Mouse (Mus musculus): Measurements from ENCODE around the gene Ndufb4.
"Not testable (repeated sequence)": the region's sequence is repeated elsewhere in the genome, so short reads cannot be mapped to it uniquely, and the experiment has no call there.

Gene Ndufb4

GRCm38 (mm10) chr16:37653731-37654657 is at the start of gene Ndufb4:
Ndufb4 (minus strand) TSS chr16:37654453.
- peak; percentile 99 for DNase-seq (ENCODE audit: inconsistent ontology term)

DNA sequence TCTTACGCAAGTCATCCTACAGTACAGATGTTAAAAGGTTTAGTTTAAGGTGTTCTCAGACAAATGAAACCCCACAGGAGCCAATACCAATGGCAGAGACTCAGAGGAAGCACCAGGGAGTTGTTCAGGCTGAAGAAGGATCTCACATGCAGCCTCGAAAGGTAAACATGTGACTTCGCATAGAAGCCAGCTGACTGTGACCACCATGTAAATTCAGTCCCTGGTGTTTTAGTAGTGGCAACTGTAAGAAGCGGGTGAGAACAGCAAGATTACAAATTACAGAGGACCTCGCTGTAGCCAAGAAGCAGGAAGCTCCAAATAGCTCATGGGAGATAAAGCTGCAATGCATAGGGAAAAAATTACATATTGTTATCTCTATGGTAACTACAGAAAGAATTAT is 49.6 kb upstream of the Ndufb4 start:
- no peak for DNase-seq (ENCODE audit: inconsistent ontology term)

DNA sequence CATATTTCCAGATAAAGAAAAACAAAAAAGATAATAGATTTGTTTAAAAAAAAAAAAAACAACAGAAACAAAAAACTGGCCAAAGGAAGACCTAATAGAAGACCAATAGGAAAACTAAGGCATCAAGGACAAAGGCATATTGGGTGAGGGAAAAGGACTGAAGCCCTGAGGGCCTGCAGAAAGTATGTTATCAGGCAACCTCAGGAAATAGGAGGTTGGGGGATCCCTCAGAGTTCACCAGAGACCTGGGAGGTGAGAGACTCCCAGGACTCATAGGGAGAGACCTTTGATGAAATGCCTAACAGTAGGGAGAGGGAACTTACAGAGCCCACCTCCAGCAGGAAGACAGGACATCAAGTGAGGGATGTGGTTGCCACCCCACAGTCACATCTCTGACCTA is 45.8 kb upstream of the Ndufb4 start:
- not testable (repeated sequence) for DNase-seq (ENCODE audit: inconsistent ontology term)

DNA sequence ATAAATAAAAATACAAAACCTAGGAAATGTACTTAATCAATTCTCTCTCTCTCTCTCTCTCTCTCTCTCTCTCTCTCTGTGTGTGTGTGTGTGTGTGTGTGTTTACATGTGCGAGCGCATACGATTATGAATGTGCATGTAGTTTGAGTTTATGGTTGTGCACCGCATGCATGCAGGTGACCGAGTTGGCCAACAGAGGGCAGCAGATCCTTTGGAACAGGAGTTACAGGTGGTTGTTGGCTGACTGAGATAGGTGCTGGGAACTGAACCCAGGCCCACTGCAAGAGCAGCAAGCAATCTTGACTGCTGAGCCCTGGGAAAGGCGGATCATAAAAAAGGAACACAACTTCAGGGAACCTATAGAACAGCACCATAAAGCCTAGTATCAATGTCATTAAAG is 44.5 kb upstream of the Ndufb4 start:
- DNase-seq (ENCODE audit: inconsistent ontology term): no peak

GRCm38 (mm10) chr16:37697271-37697670 is 43.0 kb upstream of the Ndufb4 start:
- DNase-seq (ENCODE audit: inconsistent ontology term): no peak

DNA sequence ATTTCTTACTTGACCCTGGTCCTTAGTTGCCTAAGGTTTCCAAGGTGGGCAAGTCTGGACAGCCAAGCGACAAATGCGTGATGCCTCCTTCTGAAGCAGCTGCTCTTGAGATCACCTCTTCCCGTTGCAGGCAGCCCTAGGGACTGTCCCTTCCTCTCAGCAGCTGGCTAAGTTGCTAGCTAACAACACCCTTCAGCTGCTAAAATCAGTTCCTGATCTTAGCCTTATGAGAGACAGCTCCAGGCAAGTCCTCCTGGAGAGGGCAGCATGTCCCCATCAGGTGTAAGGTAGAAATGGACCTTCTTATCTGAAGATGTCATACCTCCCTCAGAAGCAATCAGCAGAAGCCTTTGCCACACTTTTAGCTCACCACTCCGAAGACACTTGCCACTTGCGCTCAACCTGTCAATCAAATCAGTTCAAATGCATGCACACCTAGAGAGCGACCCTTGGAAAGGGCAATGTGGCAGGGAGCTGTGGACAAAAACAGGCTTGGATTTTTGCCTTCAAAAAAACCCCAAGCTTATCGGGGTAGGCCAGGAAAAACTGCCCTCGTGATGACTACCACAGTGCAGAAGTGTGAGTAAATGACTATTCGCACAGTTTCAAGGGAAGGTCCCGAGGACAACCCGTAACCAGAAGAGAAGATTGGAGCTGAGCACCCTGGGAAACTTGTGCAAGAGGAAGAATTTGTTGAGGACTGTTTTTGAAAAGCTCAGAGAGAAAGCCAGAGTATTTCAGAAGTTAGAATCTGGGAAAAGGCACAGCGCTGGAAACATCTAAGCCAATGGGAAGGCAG is 36.9 kb upstream of the Ndufb4 start:
- no peak for DNase-seq (ENCODE audit: inconsistent ontology term)

- DNase-seq (ENCODE audit: inconsistent ontology term): no peak
Observed at GRCm38 (mm10) chr16:37690465-37690864, 36.2 kb upstream of the Ndufb4 start.

GRCm38 (mm10) chr16:37689934-37690333 is 35.7 kb upstream of the Ndufb4 start:
- no peak for DNase-seq (ENCODE audit: inconsistent ontology term)

GRCm38 (mm10) chr16:37689251-37689926 is 35.1 kb upstream of the Ndufb4 start:
- no peak for DNase-seq (ENCODE audit: inconsistent ontology term)

DNA sequence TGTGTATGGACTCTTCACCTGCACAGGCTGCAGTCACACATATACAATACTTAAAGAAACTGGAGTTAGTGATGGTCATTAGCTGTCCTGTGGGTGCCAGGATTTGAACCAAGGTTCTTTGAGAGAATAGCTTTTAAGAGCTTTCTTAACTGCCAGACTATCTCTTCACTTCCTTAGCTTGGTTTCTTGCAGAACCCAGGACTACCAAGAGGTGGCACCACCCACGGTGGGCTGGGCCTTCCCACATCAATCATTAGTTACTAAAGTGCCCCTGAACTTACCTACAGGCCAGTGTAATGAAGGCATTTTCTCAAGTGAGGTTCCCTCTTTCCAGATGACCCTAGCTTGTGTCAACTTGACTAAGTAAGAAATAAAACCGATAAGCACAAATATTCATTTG is 33.9 kb upstream of the Ndufb4 start:
- no peak for DNase-seq (ENCODE audit: inconsistent ontology term)

- peak; percentile 60 for DNase-seq (ENCODE audit: inconsistent ontology term)
Observed at GRCm38 (mm10) chr16:37687301-37687980, 33.2 kb upstream of the Ndufb4 start.

GRCm38 (mm10) chr16:37686834-37687233 is 32.6 kb upstream of the Ndufb4 start:
- DNase-seq (ENCODE audit: inconsistent ontology term): no peak

GRCm38 (mm10) chr16:37685946-37686600 is 31.8 kb upstream of the Ndufb4 start:
- peak; percentile 33 for DNase-seq (ENCODE audit: inconsistent ontology term)

DNA sequence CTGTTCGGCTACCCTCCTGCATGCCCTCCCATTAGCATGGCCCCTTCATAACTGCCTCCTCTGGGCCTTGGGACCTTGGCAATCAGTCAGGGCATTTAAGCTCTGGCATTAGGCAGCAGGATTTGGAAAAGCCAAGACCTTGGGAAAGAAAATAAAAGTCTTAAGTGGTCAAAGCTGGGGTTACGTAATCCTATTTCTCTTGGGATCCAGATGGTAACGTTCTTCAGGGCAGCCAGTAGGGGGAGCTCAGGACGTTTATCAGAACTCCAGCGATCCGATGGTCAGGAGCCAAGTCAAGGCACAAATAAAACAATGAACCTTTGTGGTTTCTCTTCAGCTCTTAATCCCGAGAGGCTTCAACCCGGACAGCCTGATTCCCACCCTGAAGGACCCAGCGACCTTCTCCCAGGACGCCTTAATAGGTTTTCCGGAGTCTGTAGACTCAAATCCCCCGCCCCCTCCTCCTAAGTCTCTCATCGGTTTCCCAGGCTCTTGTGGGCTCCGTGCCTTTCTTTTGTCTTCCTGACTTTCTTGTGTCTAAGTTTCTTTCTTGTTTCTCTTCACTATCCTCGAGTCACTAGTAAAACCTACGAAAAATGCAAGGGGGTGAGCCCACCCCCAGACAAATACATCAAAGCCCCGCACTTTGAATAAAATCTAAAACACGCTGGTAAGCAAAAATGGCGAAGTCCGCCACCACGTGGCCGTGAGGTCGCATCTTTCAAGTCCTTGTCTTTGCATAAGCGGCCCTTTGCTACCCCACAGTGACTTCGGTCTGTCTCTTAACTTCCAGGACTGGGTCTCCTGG is 30.6 kb upstream of the Ndufb4 start:
- DNase-seq (ENCODE audit: inconsistent ontology term): peak; percentile 84

DNA sequence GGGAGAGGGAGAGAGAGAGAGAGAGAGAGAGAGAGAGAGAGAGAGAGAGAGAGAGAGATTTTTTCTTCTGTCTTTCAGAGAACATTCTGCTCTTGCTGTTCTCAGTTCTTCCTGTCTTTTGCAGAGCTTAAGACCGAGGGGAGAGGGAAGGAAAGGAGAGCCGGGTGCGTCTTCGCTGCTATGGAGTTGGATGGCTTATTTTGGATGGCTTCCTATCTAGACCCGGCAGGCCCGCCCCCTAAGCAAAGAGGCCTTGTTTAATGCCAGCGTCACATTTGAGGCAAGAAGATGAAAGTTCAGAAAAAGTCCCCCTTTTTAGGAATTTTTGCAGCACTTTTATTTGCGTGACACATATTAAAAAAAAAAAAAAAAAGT is 30.0 kb upstream of the Ndufb4 start:
- DNase-seq (ENCODE audit: inconsistent ontology term): no peak

GRCm38 (mm10) chr16:37683154-37684130 is 29.2 kb upstream of the Ndufb4 start:
- DNase-seq (ENCODE audit: inconsistent ontology term): peak; percentile 46

DNA sequence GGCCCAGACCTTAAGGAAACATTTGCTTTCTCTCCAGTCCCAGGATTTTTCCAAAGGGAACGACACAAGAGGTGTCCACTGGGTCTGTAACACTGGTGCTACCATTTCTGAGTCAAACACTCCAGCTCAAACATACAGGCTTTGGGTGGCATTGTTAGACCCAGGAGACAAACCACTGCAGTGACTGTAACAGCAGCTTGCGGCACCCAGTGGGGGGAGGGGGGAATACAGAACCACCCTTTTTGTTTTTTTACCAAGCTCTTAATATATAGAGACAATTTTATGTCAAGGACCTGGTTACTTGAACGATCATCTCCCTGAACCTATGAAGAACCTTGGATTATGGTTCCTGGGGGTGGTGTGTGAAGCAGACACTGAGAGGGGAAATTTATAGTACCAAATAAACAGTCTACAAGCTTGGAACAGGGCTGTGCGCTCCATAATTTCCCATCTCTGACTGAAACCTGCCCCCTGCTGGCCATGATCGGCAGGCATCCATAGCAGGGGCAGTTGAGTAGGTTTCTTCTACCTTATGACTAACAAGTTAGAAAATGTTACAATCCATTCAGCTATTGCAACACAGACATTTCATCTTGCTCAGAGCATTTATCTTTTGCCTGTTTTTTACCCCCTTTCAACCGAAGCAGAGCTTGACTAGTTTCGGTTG is 28.2 kb upstream of the Ndufb4 start:
- DNase-seq (ENCODE audit: inconsistent ontology term): peak; percentile 70

GRCm38 (mm10) chr16:37680831-37681230 is 26.6 kb upstream of the Ndufb4 start:
- no peak for DNase-seq (ENCODE audit: inconsistent ontology term)

Measured in Muller cell, postnatal 12 days (primary cell).